Mouse (Mus musculus) myocyte (in vitro differentiated cells): ENCODE measurements around the gene Cntf. TPM values are rescaled to one million over a fixed set of nuclear protein-coding genes. Genes with fewer than 3 reads are reported as not detected.

Experiments
- H3K27me3 ChIP-seq: one replicate; pipeline ENCODE4 v1.6.1; 2011; ENCODE audit not compliant: control insufficient read depth, insufficient read depth, insufficient read length
- H3K36me3 ChIP-seq: one replicate; pipeline ENCODE4 v1.6.1; 2011; ENCODE audit not compliant: control insufficient read depth, insufficient read depth
- H3K4me2 ChIP-seq: one replicate; pipeline ENCODE4 v1.6.1; 2011; ENCODE audit warnings: low read depth, control low read depth
- H3K4me3 ChIP-seq: one replicate; pipeline ENCODE4 v1.5.1; 2011; ENCODE audit warnings: mild to moderate bottlenecking, control low read depth, moderate library complexity
- H3K79me2 ChIP-seq: one replicate; pipeline ENCODE4 v1.6.1; 2011; ENCODE audit not compliant: control insufficient read depth, insufficient read depth
- H3ac ChIP-seq: one replicate; pipeline ENCODE4 v1.6.1; 2011; ENCODE audit not compliant: control insufficient read depth, insufficient read length
- CEBPB ChIP-seq: IDR thresholded peaks from 2 replicates; pipeline ENCODE4 v1.6.1; 2011; ENCODE audit warnings: mild to moderate bottlenecking, moderate library complexity; ENCODE audit not compliant: poor library complexity, insufficient read depth, severe bottlenecking
- E2F4 ChIP-seq: IDR thresholded peaks from one replicate; pipeline ENCODE4 v1.6.1; 2011; ENCODE audit warnings: mild to moderate bottlenecking, control low read depth, moderate library complexity; ENCODE audit not compliant: insufficient read depth
- MAX ChIP-seq: IDR thresholded peaks from one replicate; pipeline ENCODE4 v1.6.1; 2011; ENCODE audit warnings: low read depth, mild to moderate bottlenecking, control low read depth
- MYOD1 ChIP-seq, 3 experiments: IDR thresholded peaks; one replicate each; pipeline ENCODE4 v1.6.1; 2011; ENCODE audit warnings: control low read depth in 2 of 3, low read depth in 2 of 3, mild to moderate bottlenecking in 2 of 3, moderate library complexity in 1 of 3; ENCODE audit not compliant: insufficient read length in 2 of 3, control insufficient read depth in 1 of 3
- MYOG ChIP-seq, 3 experiments: IDR thresholded peaks; one replicate each; pipeline ENCODE4 v1.6.1; 2011; ENCODE audit warnings: control low read depth in 2 of 3, low read depth in 2 of 3, mild to moderate bottlenecking in 2 of 3; ENCODE audit not compliant: insufficient read length in 2 of 3, control insufficient read depth in 1 of 3, insufficient read depth in 1 of 3
- POLR2A ChIP-seq: IDR thresholded peaks from one replicate; pipeline ENCODE4 v1.6.1; 2011; ENCODE audit warnings: low read depth, mild to moderate bottlenecking, control low read depth, moderate library complexity; ENCODE audit not compliant: insufficient read length
- POLR2AphosphoS2 ChIP-seq: IDR thresholded peaks from one replicate; pipeline ENCODE4 v1.6.1; 2011; ENCODE audit warnings: low read depth, control low read depth; ENCODE audit not compliant: insufficient read length
- REST ChIP-seq: IDR thresholded peaks from one replicate; pipeline ENCODE4 v1.6.1; 2011; ENCODE audit warnings: mild to moderate bottlenecking, control low read depth, moderate library complexity; ENCODE audit not compliant: insufficient read depth, insufficient read length
- SRF ChIP-seq: IDR thresholded peaks from one replicate; pipeline ENCODE4 v1.6.1; 2011; ENCODE audit warnings: low read depth; ENCODE audit not compliant: control insufficient read depth, insufficient read length
- TCF12 ChIP-seq: IDR thresholded peaks from one replicate; pipeline ENCODE4 v1.6.1; 2011; ENCODE audit warnings: mild to moderate bottlenecking, control low read depth; ENCODE audit not compliant: poor library complexity, insufficient read depth, severe bottlenecking
- TCF3 ChIP-seq: IDR thresholded peaks from one replicate; pipeline ENCODE4 v1.6.1; 2011; ENCODE audit warnings: low read depth, control low read depth; ENCODE audit not compliant: insufficient read length
- USF1 ChIP-seq: IDR thresholded peaks from one replicate; pipeline ENCODE4 v1.6.1; 2011; ENCODE audit warnings: low read depth, mild to moderate bottlenecking, control low read depth, moderate library complexity
- polyA plus RNA-seq: library from polyadenylated mRNA; unstranded; fragments of >200 nt; fragmentation: generic; extraction: Trizol; gene quantifications from one replicate; pipeline ENCODE4 v1.2.1, GENCODE M21; 2012; ENCODE audit warnings: missing spikeins

Gene Cntf
- polyA plus RNA-seq, 1 experiment = 1.0 TPM

GRCm38 (mm10) chr19:12786803-12787395 lies 21.5 kb upstream of the Cntf start:
- TF ChIP-seq TCF3 (no peak), CEBPB (no peak), USF1 (no peak), POLR2A (no peak), POLR2AphosphoS2 (no peak), TCF12 (no peak), REST (no peak), MYOG (IDR thresholded peaks at IDR 0.05; ENCODE audit: control insufficient read depth in 1 of 3, insufficient read depth in 1 of 3, insufficient read length in 2 of 3, low read depth in 2 of 3) (no peak), MYOD1 (IDR thresholded peaks at IDR 0.05; ENCODE audit: control insufficient read depth in 1 of 3, insufficient read length in 2 of 3, low read depth in 2 of 3) (no peak), SRF (no peak), MAX (no peak), E2F4 (no peak)
- peaks cover 100% of the 10 kb centered on the region for H3K79me2 ChIP-seq

GRCm38 (mm10) chr19:12780437-12780836 lies 15.0 kb upstream of the Cntf start:
- TF ChIP-seq MAX = no peak
- TF ChIP-seq CEBPB = no peak
- TF ChIP-seq POLR2A = no peak
- TF ChIP-seq SRF = no peak
- TF ChIP-seq TCF3 = no peak
- no peak for TF ChIP-seq MYOD1 (IDR thresholded peaks at IDR 0.05; ENCODE audit: control insufficient read depth in 1 of 3, insufficient read length in 2 of 3, low read depth in 2 of 3)
- no peak for TF ChIP-seq TCF12
- no peak for TF ChIP-seq USF1
- no peak for TF ChIP-seq POLR2AphosphoS2
- no peak for TF ChIP-seq MYOG (IDR thresholded peaks at IDR 0.05; ENCODE audit: control insufficient read depth in 1 of 3, insufficient read depth in 1 of 3, insufficient read length in 2 of 3, low read depth in 2 of 3)
- no peak for TF ChIP-seq REST
- TF ChIP-seq E2F4 = no peak
- Histone ChIP-seq H3K4me3 (no peak overlapping the region), H3ac (no peak overlapping the region), H3K27me3 (no peaks in the 10 kb centered on the region), H3K4me2 (no peak overlapping the region), H3K36me3 (peaks cover 25% of the 10 kb centered on the region), H3K79me2 (peaks cover 74% of the 10 kb centered on the region)

More at GRCm38 (mm10) chr19:12786803-12787395, 21.5 kb upstream of the Cntf start:
- no peak overlapping the region for H3K4me3 ChIP-seq
- H3K4me2 ChIP-seq = peak overlapping the region; percentile 61
- H3K27me3 ChIP-seq = no peaks in the 10 kb centered on the region
- H3ac ChIP-seq = no peak overlapping the region
- H3K36me3 ChIP-seq = peaks cover 13% of the 10 kb centered on the region

- Histone ChIP-seq H3K27me3 (no peaks in the 10 kb centered on the region), H3K4me2 (no peak overlapping the region), H3ac (no peak overlapping the region), H3K4me3 (no peak overlapping the region), H3K79me2 (peaks cover 11% of the 10 kb centered on the region), H3K36me3 (peaks cover 72% of the 10 kb centered on the region)
- TF ChIP-seq POLR2A (no peak), MYOD1 (IDR thresholded peaks at IDR 0.05; ENCODE audit: control insufficient read depth in 1 of 3, insufficient read length in 2 of 3, low read depth in 2 of 3) (no peak), CEBPB (no peak), E2F4 (no peak), USF1 (no peak), SRF (no peak), TCF3 (no peak), TCF12 (no peak), MYOG (IDR thresholded peaks at IDR 0.05; ENCODE audit: control insufficient read depth in 1 of 3, insufficient read depth in 1 of 3, insufficient read length in 2 of 3, low read depth in 2 of 3) (no peak), POLR2AphosphoS2 (no peak), REST (no peak), MAX (no peak)
These were observed 5.5 kb upstream of the Cntf start for GRCm38 (mm10) chr19:12770888-12771287.

GRCm38 (mm10) chr19:12762212-12763130 lies 3.0 kb downstream of the Cntf start:
- Histone ChIP-seq H3K4me3 (no peak overlapping the region), H3K27me3 (no peaks in the 10 kb centered on the region), H3K36me3 (peaks cover 37% of the 10 kb centered on the region), H3K79me2 (no peaks in the 10 kb centered on the region), H3ac (no peak overlapping the region), H3K4me2 (no peak overlapping the region)
- TF ChIP-seq TCF3 = no peak
- TF ChIP-seq POLR2A = no peak
- TF ChIP-seq MYOG (IDR thresholded peaks at IDR 0.05; ENCODE audit: control insufficient read depth in 1 of 3, insufficient read depth in 1 of 3, insufficient read length in 2 of 3, low read depth in 2 of 3) = no peak
- TF ChIP-seq TCF12 = no peak
- no peak for TF ChIP-seq CEBPB
- no peak for TF ChIP-seq POLR2AphosphoS2
- TF ChIP-seq USF1 = no peak
- TF ChIP-seq REST = no peak
- no peak for TF ChIP-seq SRF
